Mouse (Mus musculus): ENCODE measurements around the gene Rhoc.
A peak's percentile ranks its signal among the peaks of the same experiment; 100 is the strongest.
"Not testable (repeated sequence)": the region's sequence is repeated elsewhere in the genome, so short reads cannot be mapped to it uniquely, and the experiment has no call there.

The Rhoc gene

DNA sequence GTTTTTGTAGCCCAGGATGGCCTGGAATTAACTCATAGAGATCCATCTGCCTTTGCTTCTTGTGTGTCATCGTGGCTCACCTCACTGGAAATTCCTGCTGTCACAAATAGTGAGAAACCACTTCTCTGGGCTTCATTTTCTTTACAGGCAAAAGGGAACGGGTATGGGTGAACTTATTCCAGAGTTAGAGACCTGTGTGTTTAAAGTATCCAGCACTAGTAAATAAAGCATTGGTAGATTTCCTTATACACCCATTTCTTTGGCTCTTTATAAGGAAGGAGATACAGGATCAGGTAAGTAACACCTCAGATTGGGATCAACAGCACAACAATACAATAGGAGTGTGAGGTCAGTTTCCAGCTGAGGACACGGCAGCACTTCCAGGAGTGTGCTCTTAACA lies at the start of gene Rhoc:
Gene Rhoc, plus strand, starts transcription at position 301 of the 400 bp plus-strand sequence.
- DNase-seq (ENCODE audit: low spot score), result no peak

DNA sequence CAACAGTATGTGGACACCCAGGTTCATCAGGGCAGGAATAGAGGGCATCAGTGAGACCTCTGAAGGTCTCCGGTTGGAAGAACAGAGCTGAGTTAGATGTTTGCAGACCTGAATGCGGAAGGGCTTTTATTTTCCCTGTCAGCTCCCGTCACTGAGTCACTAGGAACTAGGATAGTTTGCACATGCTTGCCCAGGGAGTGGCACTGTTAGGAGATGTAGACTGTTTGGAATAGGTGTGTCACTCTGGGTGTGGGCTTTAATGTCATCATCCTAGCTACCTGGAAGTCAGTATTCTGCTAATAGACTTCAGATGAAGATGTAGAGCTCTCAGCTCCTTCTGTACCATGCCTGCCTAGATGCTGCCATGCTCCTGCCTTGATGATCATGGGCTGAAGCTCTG lies 46.2 kb upstream of the Rhoc start:
- DNase-seq (ENCODE audit: low spot score), result no peak

DNA sequence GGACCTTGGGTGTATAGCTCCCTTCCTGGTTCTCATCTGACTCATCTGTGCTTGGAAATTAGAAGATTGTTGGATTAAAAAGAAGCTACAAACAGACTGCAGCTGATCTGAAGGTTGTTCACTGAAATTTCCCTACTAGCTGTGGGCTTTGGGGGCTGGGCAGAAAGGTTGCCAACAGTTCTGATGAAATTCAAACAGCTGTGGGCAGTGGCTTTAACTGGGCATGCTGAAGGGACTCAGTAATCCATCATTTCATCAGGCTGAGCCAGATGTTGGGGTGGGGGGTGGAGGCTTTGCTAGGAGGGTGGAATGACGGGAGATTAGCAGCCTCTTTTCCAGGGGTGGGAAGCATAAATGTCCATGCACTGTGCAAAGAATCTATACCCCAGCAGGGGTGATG lies 45.0 kb upstream of the Rhoc start:
- DNase-seq (ENCODE audit: low spot score), result no peak

DNA sequence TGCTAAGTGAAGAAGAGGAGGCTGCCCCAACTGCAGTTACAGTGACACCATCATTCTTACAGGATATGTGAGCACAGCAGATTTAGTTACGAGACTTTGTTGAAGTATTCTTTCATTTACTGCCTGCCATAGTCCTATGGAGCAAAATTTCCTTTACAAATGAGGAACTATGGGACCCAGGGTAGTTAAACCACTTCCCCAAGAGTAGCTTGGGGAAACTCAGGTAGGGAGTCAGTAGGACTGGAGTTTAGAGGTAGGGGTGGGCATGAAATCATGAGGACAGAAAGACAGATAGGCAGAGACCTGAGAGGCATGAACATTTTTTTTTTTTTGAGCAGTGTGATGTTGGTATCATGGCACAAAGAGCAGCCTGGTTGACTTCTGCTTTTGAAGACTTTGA lies 44.3 kb upstream of the Rhoc start:
- DNase-seq (ENCODE audit: low spot score), result no peak

DNA sequence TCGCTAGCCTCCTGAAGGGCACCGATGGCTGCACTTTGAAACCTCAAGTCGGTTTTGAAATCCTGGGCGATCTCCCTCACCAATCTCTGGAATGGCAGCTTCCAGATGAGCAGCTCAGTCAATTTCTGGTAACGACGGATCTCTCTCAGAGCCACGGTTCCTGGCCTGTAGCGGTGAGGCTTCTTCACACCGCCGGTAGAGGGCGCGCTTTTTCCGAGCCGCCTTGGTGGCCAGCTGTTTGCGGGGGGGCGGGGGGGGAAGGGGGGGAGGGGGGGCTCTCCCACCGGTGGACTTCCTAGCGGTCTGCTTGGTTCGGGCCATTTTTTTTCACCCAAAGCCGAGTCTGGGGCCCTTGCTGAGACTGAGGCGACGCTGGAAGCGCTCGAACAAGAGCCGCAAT lies 35.3 kb upstream of the Rhoc start:
- peak; percentile 61 for DNase-seq (ENCODE audit: low spot score)

DNA sequence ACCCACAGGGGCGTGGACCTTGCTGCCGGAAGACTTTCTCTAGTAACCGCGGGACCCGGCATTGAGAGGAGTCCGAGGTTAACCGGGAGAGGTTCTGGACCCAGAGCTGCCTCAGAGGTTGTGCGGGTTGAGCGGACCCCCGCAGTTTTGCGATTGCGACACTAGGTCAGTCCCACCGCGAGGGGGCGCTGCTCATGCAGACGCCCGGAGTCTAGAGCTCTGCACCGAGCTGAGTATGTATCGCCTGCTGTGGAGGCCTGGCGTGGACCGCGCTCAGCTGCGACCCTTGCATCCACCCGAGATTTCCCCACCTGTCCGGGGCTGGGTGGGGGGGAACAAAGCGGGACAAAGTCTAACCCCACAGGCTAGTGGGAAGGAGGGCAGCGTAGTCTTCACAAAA lies 29.8 kb upstream of the Rhoc start:
- DNase-seq (ENCODE audit: low spot score), result peak; percentile 88

DNA sequence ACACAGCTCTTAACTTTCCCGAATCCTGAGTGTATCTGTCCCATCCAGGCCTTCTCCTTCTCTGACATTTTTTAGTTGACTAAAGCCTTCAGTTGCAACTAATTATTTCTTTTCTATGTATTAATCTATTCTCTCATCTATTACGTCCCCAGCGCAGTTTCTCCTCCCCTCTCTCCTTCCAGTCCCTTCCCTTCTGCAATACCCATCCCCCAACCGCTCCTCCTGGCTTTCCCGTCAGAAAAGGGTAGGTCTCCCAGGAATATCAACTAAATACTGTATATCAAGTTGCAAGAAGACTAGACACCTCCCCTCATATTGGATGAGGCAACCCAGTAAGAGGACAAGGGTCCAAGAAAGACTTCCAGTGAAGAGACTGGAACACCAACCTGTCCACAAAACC lies 29.3 kb upstream of the Rhoc start:
- no peak for DNase-seq (ENCODE audit: low spot score)

DNA sequence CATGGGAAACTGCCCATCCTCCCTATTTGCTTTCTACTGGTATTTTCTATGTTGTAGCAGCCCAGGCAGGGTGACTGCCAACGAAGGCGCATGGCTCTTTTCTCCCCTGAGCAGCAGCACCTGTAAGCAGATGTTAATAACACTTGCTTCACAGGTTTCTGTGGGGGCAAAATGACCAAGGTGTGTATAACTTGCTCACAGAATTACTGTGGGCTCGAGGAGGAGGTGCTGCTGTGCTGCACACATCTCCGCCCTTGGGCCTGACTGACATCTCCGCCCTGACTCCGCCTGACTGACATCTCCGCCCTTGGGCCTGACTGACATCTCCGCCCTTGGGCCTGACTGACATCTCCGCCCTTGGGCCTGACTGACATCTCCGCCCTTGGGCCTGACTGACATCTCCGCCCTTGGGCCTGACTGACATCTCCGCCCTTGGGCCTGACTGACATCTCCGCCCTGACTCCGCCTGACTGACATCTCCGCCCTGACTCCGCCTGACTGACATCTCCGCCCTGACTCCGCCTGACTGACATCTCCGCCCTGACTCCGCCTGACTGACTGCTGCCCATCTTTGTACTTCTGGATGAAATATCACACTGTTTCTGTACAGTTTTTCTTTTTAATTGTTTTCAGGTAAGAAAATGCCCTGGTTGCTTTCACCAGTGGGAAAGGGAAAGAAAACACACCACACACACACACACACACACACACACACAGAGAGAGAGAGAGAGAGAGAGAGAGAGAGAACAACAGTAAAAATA lies 25.9 kb upstream of the Rhoc start:
- not testable (repeated sequence) for DNase-seq (ENCODE audit: low spot score)

DNA sequence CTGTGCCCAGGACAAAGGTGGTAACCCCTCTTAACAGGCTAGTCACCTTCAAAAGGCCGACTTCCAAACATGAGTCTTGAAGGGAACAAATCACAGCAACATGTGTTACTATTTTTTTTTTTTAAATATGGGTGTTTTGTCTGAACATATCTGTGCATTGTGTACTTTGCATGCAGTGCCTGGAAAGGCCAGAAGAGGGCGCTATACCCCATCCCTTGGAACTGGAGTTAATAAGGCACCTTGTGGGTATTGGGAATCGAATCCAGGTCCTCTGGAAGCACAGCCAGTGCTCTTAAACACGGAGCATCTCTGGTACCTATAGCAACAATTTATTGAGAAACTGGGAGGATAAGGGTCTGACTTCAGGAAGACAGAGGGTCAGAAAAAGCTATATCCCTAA lies 23.2 kb upstream of the Rhoc start:
- DNase-seq (ENCODE audit: low spot score), result peak; percentile 36

DNA sequence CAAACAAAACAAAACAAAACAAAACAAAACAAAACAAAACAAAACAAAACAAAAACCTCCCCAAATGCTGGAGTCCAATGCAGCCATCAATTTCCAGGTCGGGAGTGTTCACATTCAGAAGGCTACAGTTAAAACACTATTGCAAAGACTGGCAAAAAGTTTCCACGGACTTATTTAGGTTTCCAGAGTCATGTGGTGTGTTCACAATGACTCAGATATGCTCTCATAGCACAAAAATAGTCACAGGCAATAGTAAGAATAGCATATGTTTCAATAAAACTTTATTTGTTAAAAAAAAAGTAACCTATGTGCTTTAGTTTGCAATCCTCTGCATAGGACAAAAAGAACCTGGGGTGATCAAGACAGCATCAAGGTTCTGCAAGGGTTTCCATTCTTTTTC lies 21.0 kb upstream of the Rhoc start:
- DNase-seq (ENCODE audit: low spot score), result no peak

DNA sequence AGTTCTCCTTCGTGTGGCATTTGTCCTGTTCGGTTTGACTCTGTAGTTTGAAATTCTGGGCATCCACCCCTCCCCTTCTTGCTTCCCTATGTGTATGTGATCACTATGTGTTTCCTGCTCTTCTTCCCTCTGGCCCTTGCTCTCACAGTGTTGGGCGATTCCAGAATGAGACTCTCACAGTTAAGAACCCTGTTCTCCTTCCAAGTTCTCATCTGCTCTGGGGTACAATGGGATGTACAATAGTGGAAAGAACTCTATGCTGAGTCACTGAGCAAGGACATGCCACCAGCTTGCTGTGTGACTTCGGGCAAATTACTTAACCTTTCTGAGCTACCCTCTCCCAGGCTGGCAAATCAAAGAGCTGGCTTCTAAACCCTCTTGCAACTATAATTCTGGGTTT lies 20.5 kb upstream of the Rhoc start:
- DNase-seq (ENCODE audit: low spot score), result no peak

DNA sequence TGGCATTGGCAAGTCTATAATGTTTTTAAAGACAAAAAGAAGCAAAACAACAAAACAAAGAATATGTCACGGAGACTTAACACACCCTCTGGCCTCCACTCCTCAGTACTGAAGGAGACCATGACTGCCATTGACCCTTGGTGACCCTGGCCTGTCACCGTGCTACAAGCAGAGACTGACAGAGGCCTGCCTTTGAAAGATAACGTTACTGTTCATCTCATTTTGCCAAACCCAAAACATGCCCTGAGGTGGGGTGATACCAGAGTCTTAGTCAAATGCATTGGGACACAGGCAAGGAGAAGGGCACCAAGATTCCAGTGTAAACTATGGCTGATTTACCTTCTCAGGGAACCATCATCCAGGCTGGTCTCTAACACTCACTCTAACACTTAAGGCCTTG lies 19.0 kb upstream of the Rhoc start:
- DNase-seq (ENCODE audit: low spot score), result peak; percentile 48

DNA sequence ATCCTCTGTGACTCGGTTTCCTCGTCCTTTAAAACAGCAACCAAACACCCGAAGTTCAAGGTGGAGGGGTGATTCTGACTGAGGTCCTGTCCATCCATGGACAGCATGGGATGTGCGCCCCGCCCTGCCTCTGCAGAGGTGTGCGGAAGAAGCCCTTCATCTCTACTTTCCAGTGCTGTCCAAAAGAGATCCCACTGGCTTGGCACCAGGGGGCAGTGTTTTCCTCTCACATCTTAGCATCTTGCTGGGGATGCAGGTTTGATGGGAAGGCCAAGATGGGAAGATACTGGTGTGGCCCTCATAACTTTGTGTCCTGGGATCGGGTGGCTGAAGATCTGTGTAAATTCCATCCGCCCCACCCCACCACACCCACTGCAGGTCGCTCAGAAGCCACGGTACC lies 18.1 kb upstream of the Rhoc start:
- DNase-seq (ENCODE audit: low spot score), result peak; percentile 67

DNA sequence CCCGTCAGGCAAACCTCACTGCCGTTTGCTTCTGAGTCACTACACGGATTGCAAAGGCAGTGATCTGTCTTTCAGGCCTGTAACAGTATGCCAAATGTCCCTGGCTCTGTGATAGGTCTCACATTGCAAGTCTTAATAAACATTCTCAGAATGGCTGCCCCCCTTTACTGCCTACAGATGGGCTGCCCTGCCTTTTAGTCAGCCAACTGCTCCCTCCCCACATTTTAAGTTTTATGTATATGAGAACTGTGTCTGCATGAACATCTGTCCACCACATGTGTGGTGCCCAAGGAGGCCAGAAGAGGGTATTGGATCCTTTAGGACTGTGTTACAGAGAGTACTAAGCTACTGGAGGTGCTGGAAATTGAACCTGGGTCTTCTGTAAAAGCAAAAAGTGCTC lies 17.3 kb upstream of the Rhoc start:
- DNase-seq (ENCODE audit: low spot score), result no peak

DNA sequence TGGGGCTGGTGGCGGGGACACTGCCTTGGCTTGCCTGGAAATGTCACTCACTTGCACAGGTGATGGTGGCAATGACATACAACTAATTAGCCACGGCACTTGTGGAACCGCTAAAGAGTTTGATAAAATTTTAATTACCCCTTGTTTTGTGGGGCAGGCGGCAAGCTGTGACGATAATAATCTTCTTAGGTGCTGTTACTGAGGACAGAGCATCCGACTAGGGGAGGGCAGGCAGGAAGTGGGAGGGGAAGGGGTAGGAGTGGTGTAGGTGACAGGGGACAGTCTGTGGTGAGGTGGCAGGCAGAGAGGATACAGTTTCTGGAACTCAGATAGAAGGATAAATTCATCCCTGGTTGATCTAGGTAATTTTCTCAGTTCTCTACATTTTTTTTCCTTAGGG lies 16.7 kb upstream of the Rhoc start:
- DNase-seq (ENCODE audit: low spot score), result no peak

DNA sequence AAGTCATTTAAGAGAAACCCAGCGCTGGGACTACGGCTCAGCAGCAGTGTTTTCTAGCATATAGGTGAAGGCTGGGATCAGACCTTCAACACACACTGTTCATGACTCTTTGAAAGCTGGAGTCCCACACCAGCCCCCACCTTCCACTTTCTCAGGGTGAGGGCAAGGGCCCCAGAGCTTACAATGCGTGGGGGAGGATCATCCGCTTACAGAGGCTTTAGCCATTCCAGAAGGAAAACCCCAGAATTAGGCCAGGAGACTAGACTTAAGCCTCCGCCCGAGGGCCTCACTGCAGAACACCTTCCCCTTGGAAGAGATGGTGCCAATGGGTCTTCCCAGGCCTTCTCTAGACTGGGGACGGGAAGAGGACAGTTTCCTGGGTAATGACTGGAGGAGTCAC lies 14.9 kb upstream of the Rhoc start:
- no peak for DNase-seq (ENCODE audit: low spot score)

DNA sequence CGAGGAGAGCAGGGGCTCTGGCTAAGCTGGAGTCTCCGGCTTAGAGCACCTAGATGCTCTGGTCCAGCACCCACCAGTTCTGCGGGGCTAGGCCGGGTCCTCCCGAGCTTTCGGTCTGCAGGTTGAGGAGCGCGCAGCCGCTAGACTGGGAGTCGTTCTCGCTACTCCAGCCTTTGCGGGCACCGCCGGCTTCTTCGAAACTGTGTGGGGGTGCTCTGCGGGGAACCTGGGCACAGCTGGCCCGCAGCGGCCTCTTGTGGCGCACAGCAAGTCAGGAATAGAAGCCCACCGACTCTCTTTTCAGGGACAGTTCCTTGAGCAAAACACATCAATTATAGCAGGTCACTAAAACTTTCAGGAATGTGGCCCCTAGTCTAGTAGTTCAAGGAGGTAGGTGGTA lies 10.8 kb upstream of the Rhoc start:
- DNase-seq (ENCODE audit: low spot score), result peak; percentile 69

DNA sequence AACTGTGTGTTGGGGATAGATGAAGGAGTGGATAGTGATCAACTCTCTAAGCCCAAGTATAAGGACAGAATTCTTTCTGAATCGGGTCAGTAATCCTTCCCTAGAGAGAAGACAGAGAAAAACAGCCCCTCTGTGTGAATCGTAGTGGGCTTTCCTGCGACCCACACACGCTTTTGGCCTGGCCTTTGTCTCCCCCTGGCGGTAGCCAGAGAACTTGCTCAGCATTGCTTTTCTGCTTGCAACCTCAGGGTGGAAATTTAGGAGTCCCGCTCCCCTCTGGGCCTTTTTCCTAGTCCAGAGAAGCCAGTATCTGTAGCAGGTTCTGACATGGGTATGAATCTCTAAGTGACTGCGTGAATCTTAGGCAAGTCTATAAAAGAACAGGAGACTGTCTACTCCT lies 8.2 kb upstream of the Rhoc start:
- peak; percentile 84 for DNase-seq (ENCODE audit: low spot score)

DNA sequence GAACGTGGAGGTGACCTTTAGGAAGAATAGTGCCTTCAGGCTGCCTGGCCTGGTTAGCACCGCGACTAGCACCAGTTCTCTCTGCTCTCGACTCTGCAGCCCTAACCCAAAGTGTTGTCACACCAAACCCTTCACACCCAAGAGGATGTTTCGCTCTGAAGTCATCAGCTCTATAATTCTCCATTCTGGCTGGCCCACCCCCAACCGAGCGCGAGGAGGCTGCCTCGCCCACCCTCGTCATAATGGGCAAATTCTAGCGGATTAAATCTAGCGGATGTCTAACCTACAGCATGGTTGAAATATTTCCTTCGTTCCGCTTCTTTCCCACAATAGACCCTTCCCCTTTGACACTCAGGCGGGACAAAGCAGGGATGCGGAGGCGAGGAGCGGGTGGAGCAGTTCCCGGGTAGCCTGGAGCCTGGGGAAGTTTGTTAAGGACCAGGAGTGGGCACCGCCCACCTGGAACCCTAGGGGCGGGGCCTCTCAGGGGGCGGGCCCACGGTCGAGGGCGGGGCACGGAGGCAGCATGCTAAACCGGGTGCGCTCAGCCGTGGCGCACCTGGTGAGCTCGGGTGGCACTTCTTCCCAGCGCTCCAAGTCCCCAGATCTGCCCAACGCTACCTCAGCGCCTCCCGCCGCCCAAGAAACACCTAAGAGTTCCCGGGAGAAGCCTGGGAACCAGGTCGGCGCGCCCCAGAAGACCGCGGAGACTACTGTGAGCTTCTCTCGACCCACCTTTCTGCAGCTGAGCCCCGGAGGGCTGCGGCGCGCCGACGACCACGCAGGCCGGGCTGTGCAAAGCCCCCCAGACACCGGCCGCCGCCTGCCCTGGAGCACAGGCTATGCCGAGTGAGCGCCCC lies 7.4 kb upstream of the Rhoc start, which contains the start of gene Ppm1j:
Gene Ppm1j, plus strand, starts transcription at position 496 of the 860 bp plus-strand sequence.
- DNase-seq (ENCODE audit: low spot score), result peak; percentile 60

DNA sequence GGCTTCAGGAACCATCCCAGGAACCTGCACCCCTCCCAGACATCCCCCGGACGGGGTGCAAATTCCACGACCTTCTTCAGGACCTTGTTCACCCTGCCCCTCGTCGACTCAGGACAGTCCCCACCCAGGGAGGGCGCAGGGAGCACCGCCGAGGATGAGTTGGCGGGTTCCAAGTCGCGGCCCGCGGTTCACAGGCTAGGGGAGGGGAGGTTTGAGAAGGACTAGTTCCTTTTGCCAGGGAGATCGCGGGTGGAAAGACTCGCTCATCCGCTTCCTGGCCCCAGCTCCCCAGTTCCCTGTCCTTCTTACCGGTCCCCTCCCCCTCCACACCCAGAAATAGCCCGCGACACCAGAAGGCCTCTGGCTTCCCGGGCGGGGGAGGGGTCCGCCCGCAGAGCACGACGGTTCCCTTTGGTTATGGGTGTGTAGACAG lies 6.7 kb upstream of the Rhoc start, which contains the start of gene Fam19a3:
Gene Fam19a3, minus strand, starts transcription at position 370 of the 433 bp plus-strand sequence.
- DNase-seq (ENCODE audit: low spot score), result no peak

DNA sequence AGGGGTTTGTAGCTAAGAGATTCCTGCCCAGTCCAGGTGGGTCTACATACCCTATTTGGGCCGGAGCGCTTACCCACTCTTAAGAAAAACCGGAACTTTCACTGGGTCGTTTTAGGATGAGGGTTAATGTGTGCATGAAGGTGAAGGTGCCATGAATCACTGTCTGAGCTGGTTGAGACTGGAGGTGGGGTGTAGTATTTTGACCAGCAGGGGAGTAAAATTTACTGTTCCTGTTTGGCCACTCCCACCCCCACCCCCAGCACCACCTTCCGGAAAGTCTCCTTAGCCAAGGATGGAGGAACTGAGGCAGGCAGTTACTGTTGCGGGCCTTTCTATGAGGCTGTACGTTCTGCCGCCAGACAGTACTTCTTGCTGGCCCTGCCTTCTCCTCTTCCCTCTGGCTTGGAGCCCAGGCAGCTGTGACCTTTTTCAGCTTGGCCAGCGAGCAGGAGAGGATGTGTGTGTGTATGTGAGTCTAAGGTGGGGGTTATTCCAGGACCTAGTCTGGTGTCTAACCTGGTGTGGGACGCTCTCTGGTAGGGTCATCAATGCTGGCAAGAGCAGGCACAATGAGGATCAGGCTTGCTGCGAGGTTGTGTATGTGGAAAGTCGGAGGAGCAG lies 6.0 kb upstream of the Rhoc start:
- no peak for DNase-seq (ENCODE audit: low spot score)

DNA sequence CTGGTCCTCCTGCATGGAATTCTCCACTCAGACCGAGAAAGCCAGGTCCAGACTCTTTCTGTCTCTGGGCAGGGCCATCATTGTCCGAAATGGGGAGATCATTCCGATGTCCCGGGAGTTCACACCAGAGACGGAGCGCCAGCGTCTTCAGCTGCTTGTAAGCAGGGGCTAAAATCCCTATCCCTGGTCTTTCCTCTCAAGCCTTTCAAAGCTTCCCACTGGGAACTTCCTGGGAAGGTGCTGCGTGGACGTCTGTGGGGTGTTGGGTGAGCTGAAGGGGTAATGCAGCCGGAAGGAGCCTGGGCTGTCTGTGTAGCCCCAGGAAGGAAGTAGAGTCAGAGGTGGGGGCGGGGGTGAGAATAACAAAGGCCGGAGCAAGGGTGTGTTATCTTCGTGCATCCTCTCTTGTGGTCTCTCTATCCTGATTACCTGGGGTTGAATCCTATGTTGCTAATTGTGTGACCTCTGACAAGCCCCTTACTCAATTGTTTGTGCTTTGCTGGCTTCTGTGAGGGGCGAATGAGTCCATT lies 4.1 kb upstream of the Rhoc start:
- DNase-seq (ENCODE audit: low spot score), result no peak

DNA sequence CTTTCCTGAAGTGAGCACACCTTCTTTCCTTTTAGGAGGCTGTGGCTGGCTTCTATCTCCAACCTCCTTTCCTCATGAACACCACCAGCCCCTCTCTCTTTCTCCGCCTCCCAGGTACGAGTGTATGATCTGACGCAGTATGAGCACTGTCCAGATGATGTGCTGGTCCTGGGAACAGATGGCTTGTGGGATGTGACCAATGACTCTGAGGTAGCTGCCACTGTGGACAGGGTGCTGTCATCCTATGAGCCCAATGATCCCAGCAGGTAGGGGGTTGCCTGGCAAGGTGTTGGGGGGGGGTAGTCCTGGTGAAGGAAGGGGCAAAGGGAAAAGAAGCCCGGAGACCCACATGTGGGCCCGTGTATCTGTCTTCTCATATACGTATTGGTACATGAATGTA lies 2.9 kb upstream of the Rhoc start:
- no peak for DNase-seq (ENCODE audit: low spot score)
